Mouse (Mus musculus) heart, postnatal 0 days (tissue): Measurements from ENCODE around the gene Rasgrf2.

Experiments used
- CTCF ChIP-seq: IDR thresholded peaks from 2 replicates; pipeline ENCODE4 v1.5.1; 2016; ENCODE audit warnings: antibody characterized with exemption, control low read depth, low read depth
- EP300 ChIP-seq: IDR thresholded peaks from 2 replicates; pipeline ENCODE4 v1.6.1; 2016; ENCODE audit warnings: antibody characterized with exemption, low read depth

- TF ChIP-seq CTCF, result peak; percentile 69
- TF ChIP-seq EP300, result no peak
These were observed 249.5 kb downstream of the Rasgrf2 start for GRCm38 (mm10) chr13:91881837-91882480.
